Mouse (Mus musculus) thymus, adult 2 months (tissue): ENCODE measurements around the gene Mtfr1l.

Source experiments
- CTCF ChIP-seq: fragments of 200-500 bp; IDR thresholded peaks from 2 replicates; pipeline ENCODE4 v1.5.1; 2012; ENCODE audit warnings: mild to moderate bottlenecking, control low read depth, low read length, moderate library complexity, borderline replicate concordance; ENCODE audit not compliant: control insufficient read depth, poor library complexity, insufficient read depth; ENCODE audit errors: extremely low read depth
- POLR2A ChIP-seq: fragments of 200-500 bp; IDR thresholded peaks from 2 replicates; pipeline ENCODE4 v1.6.1; 2012; ENCODE audit warnings: mild to moderate bottlenecking, low read length, control low read depth, moderate library complexity; ENCODE audit not compliant: control insufficient read depth, poor library complexity, insufficient read depth; ENCODE audit errors: extremely low read depth

DNA sequence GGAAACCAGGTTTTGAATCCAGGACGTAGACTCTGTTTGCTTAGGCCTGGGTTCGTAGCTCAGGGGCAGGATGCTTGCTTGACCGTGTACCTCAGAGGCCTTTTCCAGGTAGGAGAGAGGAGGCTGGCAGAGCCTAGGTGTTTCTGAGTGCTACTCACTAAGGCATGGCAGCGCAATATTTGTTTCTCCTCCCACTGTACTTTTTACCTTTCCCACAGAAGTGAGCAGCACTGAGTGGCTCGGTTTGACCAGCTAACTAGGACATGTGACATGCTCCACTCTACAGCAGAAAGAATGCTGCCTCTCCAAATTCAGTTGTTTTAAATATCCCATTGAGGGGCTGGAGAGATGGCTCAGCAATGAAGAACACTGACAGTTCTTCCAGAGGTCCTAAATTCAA, 47.0 kb downstream of the Mtfr1l start:
- TF ChIP-seq CTCF = no peak
- TF ChIP-seq POLR2A = no peak
